Mouse (Mus musculus) midbrain, embryonic 16.5 days (tissue): ENCODE results near the gene Zbtb7b. TPM values are rescaled to one million over a fixed set of nuclear protein-coding genes. Genes with fewer than 3 reads are reported as not detected.
A peak's percentile ranks its signal among the peaks of the same experiment; 100 is the strongest.

Source experiments
- ATAC-seq: fragments of 200-750 bp; cut with Nextera tagmentation; 2 replicates; pipeline ENCODE4 v1.8.0; 2017; ENCODE audit warnings: moderate TSS enrichment
- H3K27ac ChIP-seq: fragments of 300-500 bp; sonication (generic); 2 replicates; pipeline ENCODE4 v1.5.1; 2014; ENCODE audit warnings: mild to moderate bottlenecking, low read length, mixed read lengths
- H3K27me3 ChIP-seq: fragments of 300-500 bp; sonication (generic); 2 replicates; pipeline ENCODE4 v1.6.1; 2014; ENCODE audit warnings: low read depth, low read length, mixed read lengths; ENCODE audit not compliant: control insufficient read depth, insufficient read depth
- H3K36me3 ChIP-seq: fragments of 300-500 bp; sonication (generic); 2 replicates; pipeline ENCODE4 v1.6.1; 2014; ENCODE audit warnings: mild to moderate bottlenecking, low read length, moderate library complexity, mixed read lengths; ENCODE audit not compliant: control insufficient read depth, insufficient read depth
- H3K4me1 ChIP-seq: fragments of 300-500 bp; sonication (generic); 2 replicates; pipeline ENCODE4 v1.6.1; 2014; ENCODE audit warnings: mild to moderate bottlenecking, low read length, mixed read lengths; ENCODE audit not compliant: control insufficient read depth, insufficient read depth
- H3K4me2 ChIP-seq: fragments of 300-500 bp; sonication (generic); 2 replicates; pipeline ENCODE4 v1.6.1; 2014; ENCODE audit warnings: mild to moderate bottlenecking, low read length, mixed read lengths
- H3K4me3 ChIP-seq: fragments of 300-500 bp; sonication (generic); 2 replicates; pipeline ENCODE4 v1.5.1; 2014; ENCODE audit warnings: low read depth, mild to moderate bottlenecking, low read length, moderate library complexity, mixed read lengths
- H3K9ac ChIP-seq: fragments of 300-500 bp; sonication (generic); 2 replicates; pipeline ENCODE4 v1.6.1; 2014; ENCODE audit warnings: low read depth, low read length, mixed read lengths
- H3K9me3 ChIP-seq: fragments of 300-500 bp; sonication (generic); replicated peaks from 2 replicates; pipeline ENCODE4 v1.6.1; 2014; ENCODE audit warnings: mild to moderate bottlenecking, low read length, mixed read lengths; ENCODE audit not compliant: control insufficient read depth, poor library complexity, severe bottlenecking
- WGBS: fragments of 180-500 bp; shearing (Covaris S2); extraction: QIAGEN DNeasy Blood & Tissue Kit; methylation state at CpG from one replicate; pipeline ENCODE4 v1.1.7; 2014; 5-methylcytosine and 5-hydroxymethylcytosine counted together
- polyA plus RNA-seq: library from polyadenylated mRNA; unstranded; fragments of >200 nt; fragmentation: Nextera tagmentation; extraction: Ambion mirVana; gene quantifications from 2 replicates; pipeline ENCODE4 v1.2.1, GENCODE M21; 2015

The Zbtb7b gene
- polyA plus RNA-seq, 1 experiment from 2014 or later, result 0.49 TPM

GRCm38 (mm10) chr3:89388134-89388881, 6.3 kb downstream of the Zbtb7b start:
- no peak overlapping the region for H3K9ac ChIP-seq
- H3K27ac ChIP-seq, result no peak overlapping the region
- WGBS, result 70% methylated on average over 11 of the region's 11 CpGs
- H3K9me3 ChIP-seq, result no peaks in the 10 kb centered on the region
- H3K36me3 ChIP-seq, result no peaks in the 10 kb centered on the region
- H3K4me3 ChIP-seq, result no peak overlapping the region
- H3K4me1 ChIP-seq, result peaks cover 26% of the 10 kb centered on the region
- H3K4me2 ChIP-seq, result no peak overlapping the region
- 0 out of 2 replicates have a peak, but pooled peaks have one; percentile 1 for ATAC-seq
- H3K27me3 ChIP-seq, result 0 out of 2 replicates have a peak, but pooled peaks cover 5% of the 10 kb centered on the region

GRCm38 (mm10) chr3:89387632-89388031, 6.9 kb downstream of the Zbtb7b start:
- Histone ChIP-seq H3K9me3 (no peaks in the 10 kb centered on the region), H3K4me1 (peaks cover 20% of the 10 kb centered on the region), H3K4me3 (no peak overlapping the region), H3K9ac (no peak overlapping the region), H3K27ac (no peak overlapping the region), H3K27me3 (0 out of 2 replicates have a peak, but pooled peaks cover 3% of the 10 kb centered on the region), H3K36me3 (no peaks in the 10 kb centered on the region), H3K4me2 (no peak overlapping the region)
- WGBS, result 77% methylated on average over 11 of the region's 11 CpGs
- ATAC-seq, result no peak

GRCm38 (mm10) chr3:89386438-89387420, 7.8 kb downstream of the Zbtb7b start:
- Histone ChIP-seq H3K36me3 (no peaks in the 10 kb centered on the region), H3K9me3 (no peaks in the 10 kb centered on the region), H3K4me2 (no peak overlapping the region), H3K4me3 (no peak overlapping the region), H3K9ac (no peak overlapping the region), H3K27me3 (no peaks in the 10 kb centered on the region), H3K4me1 (peaks cover 11% of the 10 kb centered on the region), H3K27ac (no peak overlapping the region)
- WGBS, result 54% methylated on average over 17 of the region's 17 CpGs
- ATAC-seq, result no peak

GRCm38 (mm10) chr3:89385451-89385850, 9.1 kb downstream of the Zbtb7b start:
- ATAC-seq, result no peak
- H3K36me3 ChIP-seq, result no peaks in the 10 kb centered on the region
- H3K4me3 ChIP-seq, result no peak overlapping the region
- H3K9ac ChIP-seq, result no peak overlapping the region
- no peaks in the 10 kb centered on the region for H3K9me3 ChIP-seq
- WGBS, result 46% methylated on average over 9 of the region's 11 CpGs
- no peaks in the 10 kb centered on the region for H3K27me3 ChIP-seq
- H3K27ac ChIP-seq, result no peak overlapping the region
- H3K4me2 ChIP-seq, result no peak overlapping the region
- no peaks in the 10 kb centered on the region for H3K4me1 ChIP-seq

GRCm38 (mm10) chr3:89384331-89385076, 10.1 kb downstream of the Zbtb7b start:
- no peak overlapping the region for H3K9ac ChIP-seq
- no peak for ATAC-seq
- H3K27ac ChIP-seq, result no peak overlapping the region
- 42% methylated on average over 12 of the region's 12 CpGs for WGBS
- no peaks in the 10 kb centered on the region for H3K9me3 ChIP-seq
- no peak overlapping the region for H3K4me3 ChIP-seq
- no peaks in the 10 kb centered on the region for H3K36me3 ChIP-seq
- H3K27me3 ChIP-seq, result no peaks in the 10 kb centered on the region
- no peak overlapping the region for H3K4me2 ChIP-seq
- H3K4me1 ChIP-seq, result no peaks in the 10 kb centered on the region

GRCm38 (mm10) chr3:89383651-89384255, 10.8 kb downstream of the Zbtb7b start:
- ATAC-seq, result no peak
- 94% methylated on average over 5 of the region's 5 CpGs for WGBS
- no peak overlapping the region for H3K27ac ChIP-seq
- H3K4me3 ChIP-seq, result no peak overlapping the region
- H3K36me3 ChIP-seq, result no peaks in the 10 kb centered on the region
- no peaks in the 10 kb centered on the region; the same call in 1 of the 2 replicates for H3K4me1 ChIP-seq
- H3K4me2 ChIP-seq, result no peak overlapping the region
- no peak overlapping the region for H3K9ac ChIP-seq
- no peaks in the 10 kb centered on the region for H3K27me3 ChIP-seq
- no peaks in the 10 kb centered on the region for H3K9me3 ChIP-seq

GRCm38 (mm10) chr3:89382950-89383349, 11.6 kb downstream of the Zbtb7b start:
- Histone ChIP-seq H3K4me3 (no peak overlapping the region), H3K4me1 (peaks cover 3% of the 10 kb centered on the region; the same call in 1 of the 2 replicates), H3K9ac (no peak overlapping the region), H3K9me3 (no peaks in the 10 kb centered on the region), H3K27me3 (no peaks in the 10 kb centered on the region), H3K4me2 (no peak overlapping the region), H3K36me3 (no peaks in the 10 kb centered on the region), H3K27ac (no peak overlapping the region)
- 90% methylated on average over 5 of the region's 5 CpGs for WGBS
- no peak for ATAC-seq

GRCm38 (mm10) chr3:89382033-89382882, 12.3 kb downstream of the Zbtb7b start:
- H3K27ac ChIP-seq, result no peak overlapping the region
- H3K27me3 ChIP-seq, result no peaks in the 10 kb centered on the region
- peaks cover 3% of the 10 kb centered on the region; the same call in 1 of the 2 replicates for H3K4me1 ChIP-seq
- ATAC-seq, result no peak
- H3K4me3 ChIP-seq, result no peak overlapping the region
- H3K9ac ChIP-seq, result no peak overlapping the region
- H3K9me3 ChIP-seq, result no peaks in the 10 kb centered on the region
- H3K4me2 ChIP-seq, result no peak overlapping the region
- no peaks in the 10 kb centered on the region for H3K36me3 ChIP-seq
- 88% methylated on average over 9 of the region's 9 CpGs for WGBS
